ENCODE assay signal across 7 mouse cellular contexts in the genomic region with DNA sequence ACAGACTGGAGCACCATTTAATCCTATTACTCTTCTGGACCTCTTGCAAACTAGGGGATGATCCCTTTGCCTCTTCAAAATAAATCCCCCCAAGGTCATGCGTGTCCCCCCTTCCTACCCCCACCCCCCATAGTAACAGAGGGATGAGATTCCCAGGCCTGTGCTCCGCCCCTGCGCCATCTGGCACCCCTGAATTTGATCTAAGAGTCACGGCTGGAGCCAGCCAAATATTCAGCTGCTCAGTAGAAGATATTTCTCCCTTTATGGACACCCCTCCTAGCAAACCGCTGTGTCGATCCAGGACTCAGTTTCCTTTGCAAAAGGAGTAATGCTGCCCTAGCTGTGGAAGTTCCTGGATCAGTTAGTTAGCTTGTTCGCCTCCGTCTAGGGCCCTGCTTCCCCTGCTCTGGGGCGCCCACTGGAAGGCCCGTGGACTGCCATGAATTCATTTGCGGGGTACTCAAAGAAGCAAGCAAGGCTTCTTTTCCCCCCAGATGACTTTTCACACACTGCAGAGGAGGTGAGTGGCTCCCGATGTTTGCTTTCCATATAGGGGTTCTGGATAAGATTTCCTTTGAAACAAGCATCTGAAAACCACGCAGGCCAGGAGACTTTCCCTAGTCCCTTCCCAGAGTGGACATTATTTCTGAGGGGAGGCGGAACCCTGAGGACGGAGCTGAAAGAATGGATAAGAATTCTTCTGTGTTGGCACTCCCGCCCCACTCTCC.
DNase-seq lines count a peak whose midpoint lies in the region; ATAC-seq and TF ChIP-seq lines count a peak whose summit lies in the region.

No protein-coding gene starts in this region.

- no peak for TF ChIP-seq CTCF in kidney, adult 2 months (conservative IDR thresholded peaks at IDR 0.05; ENCODE audit: insufficient read depth, insufficient read length, low read depth, low read length)

- peak; percentile 56 for DNase-seq in layer of hippocampus, adult 9-11 months
- DNase-seq in layer of hippocampus, adult 9-10 months (ENCODE audit: low spot score): no peak
- DNase-seq in spleen, postnatal 14 days (ENCODE audit: low spot score in 2 of 2): no peak
- DNase-seq in kidney, adult 2 months: no peak

- peak overlapping the region; percentile 29; the same call in 1 of the 2 replicates for H3K27ac ChIP-seq in embryonic facial prominence, embryonic 15.5 days (replicated peaks)
- peak overlapping the region; percentile 69 for H3K27ac ChIP-seq in hindbrain, embryonic 12.5 days
- 0 out of 2 replicates have a peak overlapping the region, but pooled peaks have one; percentile 50 for H3K27ac ChIP-seq in neural tube, embryonic 12.5 days
- H3K27ac ChIP-seq in kidney, adult 2 months (ENCODE audit: insufficient read depth, low read depth, low read length): no peak overlapping the region

- H3K27me3 ChIP-seq in embryonic facial prominence, embryonic 15.5 days: no peaks in the 10 kb centered on the region
- H3K27me3 ChIP-seq in hindbrain, embryonic 12.5 days: no peaks in the 10 kb centered on the region
- no peaks in the 10 kb centered on the region for H3K27me3 ChIP-seq in neural tube, embryonic 12.5 days (replicated peaks)
- no peaks in the 10 kb centered on the region for H3K27me3 ChIP-seq in kidney, adult 2 months (replicated peaks; ENCODE audit: control insufficient read depth, insufficient read depth, low read length)

- no peak for ATAC-seq in embryonic facial prominence, embryonic 15.5 days (ENCODE audit: insufficient number of reproducible peaks, low FRiP score, low TSS enrichment, low read depth)
- 0 out of 2 replicates have a peak, but pooled peaks have one; percentile 26 for ATAC-seq in hindbrain, embryonic 12.5 days (ENCODE audit: low FRiP score)
- ATAC-seq in neural tube, embryonic 12.5 days (ENCODE audit: low FRiP score, low read depth): no peak

- WGBS in embryonic facial prominence, embryonic 15.5 days: 29% methylated on average over 16 of the region's 16 CpGs
- WGBS in hindbrain, embryonic 12.5 days: 29% methylated on average over 16 of the region's 16 CpGs
- 34% methylated on average over 16 of the region's 16 CpGs for WGBS in neural tube, embryonic 12.5 days
- 55% methylated on average over 16 of the region's 16 CpGs for WGBS in kidney, adult 2 months

- no peak overlapping the region for H3K9ac ChIP-seq in embryonic facial prominence, embryonic 15.5 days
- peak overlapping the region; percentile 27; the same call in 1 of the 2 replicates for H3K9ac ChIP-seq in hindbrain, embryonic 12.5 days
- H3K9ac ChIP-seq in neural tube, embryonic 12.5 days: 0 out of 2 replicates have a peak overlapping the region, but pooled peaks have one; percentile 5

- H3K36me3 ChIP-seq in embryonic facial prominence, embryonic 15.5 days: no peaks in the 10 kb centered on the region
- no peaks in the 10 kb centered on the region for H3K36me3 ChIP-seq in hindbrain, embryonic 12.5 days
- H3K36me3 ChIP-seq in neural tube, embryonic 12.5 days: no peaks in the 10 kb centered on the region
- no peaks in the 10 kb centered on the region for H3K36me3 ChIP-seq in kidney, adult 2 months (ENCODE audit: control insufficient read depth, insufficient read depth, low read length)

- no peak for TF ChIP-seq POLR2A in kidney, adult 2 months (IDR thresholded peaks at IDR 0.05; ENCODE audit: low read depth, low read length)

- peak overlapping the region; percentile 38 for H3K4me2 ChIP-seq in embryonic facial prominence, embryonic 15.5 days (replicated peaks)
- H3K4me2 ChIP-seq in hindbrain, embryonic 12.5 days (replicated peaks): peak overlapping the region; percentile 50
- H3K4me2 ChIP-seq in neural tube, embryonic 12.5 days (replicated peaks): peak overlapping the region; percentile 51

- H3K9me3 ChIP-seq in embryonic facial prominence, embryonic 15.5 days (replicated peaks): no peaks in the 10 kb centered on the region
- peaks cover 10% of the 10 kb centered on the region for H3K9me3 ChIP-seq in hindbrain, embryonic 12.5 days (replicated peaks)
- H3K9me3 ChIP-seq in neural tube, embryonic 12.5 days: peaks cover 11% of the 10 kb centered on the region; the same call in 1 of the 2 replicates

- peaks cover 14% of the 10 kb centered on the region for H3K4me1 ChIP-seq in embryonic facial prominence, embryonic 15.5 days
- peaks cover 13% of the 10 kb centered on the region for H3K4me1 ChIP-seq in hindbrain, embryonic 12.5 days
- peaks cover 14% of the 10 kb centered on the region for H3K4me1 ChIP-seq in neural tube, embryonic 12.5 days
- H3K4me1 ChIP-seq in kidney, adult 2 months (ENCODE audit: control insufficient read depth, insufficient read depth, low read length): peaks cover 9% of the 10 kb centered on the region; the same call in 1 of the 2 replicates

- H3K4me3 ChIP-seq in embryonic facial prominence, embryonic 15.5 days (replicated peaks): peak overlapping the region; percentile 19
- H3K4me3 ChIP-seq in hindbrain, embryonic 12.5 days: peak overlapping the region; percentile 13
- H3K4me3 ChIP-seq in neural tube, embryonic 12.5 days: no peak overlapping the region
- no peak overlapping the region for H3K4me3 ChIP-seq in kidney, adult 2 months (ENCODE audit: insufficient read depth, low read depth, low read length)

Comparison
In these comparisons a context has a peak if more than half of its experiments do, and no peak if none do; other contexts are left out.
1. H3K4me3 ChIP-seq: peak in embryonic facial prominence, embryonic 15.5 days (single experiment) and hindbrain, embryonic 12.5 days (single experiment); none in neural tube, embryonic 12.5 days (single experiment) and kidney, adult 2 months (single experiment).
2. Peak in every context shown above with its lines, with median percentiles within 50 percentile points of each other: H3K4me2 ChIP-seq.